Mouse (Mus musculus) c-Kit-positive CD71-positive TER-119-positive erythroid progenitor cells, embryonic 14.5 days (primary cell): ENCODE results near the gene Bicd2.
A peak's percentile ranks its signal among the peaks of the same experiment; 100 is the strongest.

Experiments used
- DNase-seq: peaks from one replicate; pipeline ENCODE4 v3.0.0-alpha.2; 2013; ENCODE audit warnings: low spot score

Bicd2 gene

GRCm38 (mm10) chr13:49341012-49341830 is at the start of gene Bicd2:
Gene Bicd2, plus strand, starts transcription at chr13:49341585.
- DNase-seq = peak; percentile 96

- DNase-seq = no peak
Observed at GRCm38 (mm10) chr13:49291949-49292348, 49.4 kb upstream of the Bicd2 start.

GRCm38 (mm10) chr13:49294108-49294507 is 47.3 kb upstream of the Bicd2 start:
- DNase-seq = no peak

DNA sequence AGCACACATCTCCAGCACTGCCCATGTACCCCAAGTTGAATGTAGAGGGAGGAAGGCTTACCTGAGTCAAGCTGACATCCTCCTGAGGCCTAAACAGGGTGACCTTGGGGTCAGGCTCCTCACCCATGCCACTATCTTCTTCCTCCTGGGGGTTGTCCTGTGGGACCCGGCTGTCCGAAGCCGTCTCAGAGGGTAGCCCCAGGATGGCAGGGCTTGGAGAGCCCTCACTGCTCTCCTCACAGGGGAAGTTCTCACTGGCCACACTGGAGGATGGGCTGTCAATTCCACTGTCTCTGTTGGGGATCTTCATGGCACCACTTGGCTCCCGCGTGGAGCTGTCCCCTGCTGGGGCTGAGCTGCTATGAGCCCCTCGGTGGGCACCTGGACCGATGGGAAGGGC is 45.1 kb upstream of the Bicd2 start:
- DNase-seq = no peak

GRCm38 (mm10) chr13:49298514-49299381 is 42.6 kb upstream of the Bicd2 start:
- DNase-seq = no peak

- DNase-seq = no peak
Observed at GRCm38 (mm10) chr13:49300771-49301170, 40.6 kb upstream of the Bicd2 start.

GRCm38 (mm10) chr13:49306771-49307310 is 34.5 kb upstream of the Bicd2 start:
- DNase-seq = no peak

DNA sequence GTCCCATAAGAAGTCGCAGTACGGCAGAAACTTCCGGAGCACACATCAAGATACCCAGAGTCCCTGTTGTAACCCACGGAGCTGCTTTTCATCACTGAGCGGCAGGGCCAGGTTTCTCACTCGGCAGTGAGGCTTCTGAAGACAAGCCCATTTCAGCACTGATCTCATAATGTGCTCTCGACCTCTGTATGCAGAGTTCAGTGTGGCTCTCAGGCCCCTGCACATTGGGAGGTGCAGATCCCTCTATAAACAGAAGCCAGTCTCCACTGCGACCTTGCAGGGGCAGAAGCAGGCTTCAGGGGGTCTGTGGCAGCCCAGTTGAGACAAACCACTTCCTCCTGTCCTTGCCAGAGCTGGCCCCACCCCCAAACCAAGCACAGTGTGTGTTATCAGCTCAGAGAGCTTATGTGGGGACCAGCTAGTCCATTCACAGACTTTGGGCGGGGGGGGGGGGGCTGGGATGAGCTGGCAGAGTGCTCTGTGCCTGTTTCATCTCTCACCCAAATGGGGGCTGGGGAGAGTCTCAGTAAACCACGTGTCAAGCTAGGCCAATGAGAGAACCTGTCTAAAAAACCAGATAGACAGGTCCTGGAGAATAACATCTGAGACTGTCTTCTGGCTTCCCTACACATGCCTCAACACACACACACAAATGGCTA is 33.9 kb upstream of the Bicd2 start:
- peak; percentile 23 for DNase-seq

DNA sequence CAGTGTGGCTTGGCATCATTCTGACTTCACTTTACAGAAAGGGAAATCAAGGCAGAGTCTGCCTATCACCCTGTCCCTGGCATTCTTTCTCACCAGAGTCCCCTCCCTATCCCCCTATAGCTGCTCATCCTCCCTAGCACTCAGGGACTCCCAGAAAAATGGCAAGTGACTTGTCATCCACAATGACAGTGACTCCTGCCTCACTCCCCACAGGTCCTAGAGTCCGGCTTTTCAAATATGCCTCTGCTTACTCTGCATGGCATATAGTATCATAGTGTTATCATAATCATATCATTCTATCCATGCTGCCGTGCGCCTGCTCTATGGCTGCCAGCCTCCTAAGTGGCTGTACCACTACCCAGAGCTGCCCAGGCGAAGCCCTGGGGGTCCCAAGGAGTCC is 33.2 kb upstream of the Bicd2 start:
- no peak for DNase-seq

DNA sequence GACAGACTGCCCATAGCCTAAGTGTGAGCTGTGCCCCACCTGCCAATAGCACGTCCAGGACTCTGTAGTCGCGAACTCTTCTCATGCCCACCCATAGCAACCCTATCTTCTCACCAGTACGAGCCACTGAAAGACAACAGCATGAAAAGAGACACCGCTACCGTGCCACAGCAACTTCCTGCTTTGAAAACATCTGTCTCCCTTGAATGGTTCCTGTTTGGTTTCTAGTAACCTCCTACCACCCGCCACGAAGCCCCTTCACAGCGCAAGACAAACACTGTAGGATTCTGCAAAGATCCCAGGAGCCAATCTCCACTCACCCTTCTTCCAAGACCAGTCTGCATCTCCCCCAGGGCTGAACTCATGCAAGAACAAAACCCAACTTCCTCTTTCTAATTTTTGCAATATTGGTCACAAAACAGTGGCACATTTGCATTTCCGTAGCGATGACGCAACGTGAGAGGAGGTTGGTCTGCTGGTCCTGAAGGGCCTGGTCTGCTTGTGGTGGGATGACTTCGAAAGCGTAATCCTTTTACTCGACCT is 32.5 kb upstream of the Bicd2 start:
- DNase-seq = peak; percentile 9

GRCm38 (mm10) chr13:49309501-49309900 is 31.9 kb upstream of the Bicd2 start:
- DNase-seq = no peak

GRCm38 (mm10) chr13:49311642-49312041 is 29.7 kb upstream of the Bicd2 start:
- no peak for DNase-seq

DNA sequence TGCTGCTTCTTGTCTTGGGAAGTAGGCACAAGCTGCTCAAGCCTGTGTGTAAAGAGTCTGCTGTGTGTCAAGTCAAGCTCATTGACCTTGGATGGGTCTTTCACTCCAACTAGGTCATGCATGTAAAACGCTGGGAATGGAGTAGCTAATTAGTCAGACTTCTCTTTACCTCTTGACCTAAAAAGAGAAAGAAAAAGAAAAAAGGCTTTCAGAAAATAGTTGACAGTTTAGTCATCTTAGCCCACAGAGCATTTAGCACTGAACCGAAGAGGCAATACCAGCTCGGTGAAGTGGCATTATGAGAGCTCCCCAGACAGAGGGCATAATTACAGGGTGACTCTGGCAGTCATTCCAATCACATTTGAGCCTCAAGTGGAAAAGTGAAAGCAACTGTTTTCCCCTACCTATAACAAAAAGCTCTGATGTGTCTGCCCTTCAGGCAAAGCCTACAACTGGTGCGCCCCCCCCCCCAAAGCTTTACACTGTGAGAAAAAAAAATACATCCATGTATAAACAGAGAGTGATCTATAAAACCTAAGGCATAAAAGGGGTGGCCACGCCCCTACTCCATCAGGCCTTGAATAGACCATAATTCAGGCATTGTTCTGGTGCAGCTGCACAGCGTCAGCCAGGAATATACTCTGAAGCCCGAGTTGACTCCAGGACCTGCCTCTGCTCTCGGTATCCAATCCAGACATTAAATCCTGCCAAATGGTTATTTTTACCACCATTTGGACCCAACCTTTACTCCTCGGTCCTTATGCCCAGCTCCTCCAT is 24.8 kb upstream of the Bicd2 start:
- no peak for DNase-seq

- no peak for DNase-seq
Observed at GRCm38 (mm10) chr13:49317508-49317907, 23.9 kb upstream of the Bicd2 start.

DNA sequence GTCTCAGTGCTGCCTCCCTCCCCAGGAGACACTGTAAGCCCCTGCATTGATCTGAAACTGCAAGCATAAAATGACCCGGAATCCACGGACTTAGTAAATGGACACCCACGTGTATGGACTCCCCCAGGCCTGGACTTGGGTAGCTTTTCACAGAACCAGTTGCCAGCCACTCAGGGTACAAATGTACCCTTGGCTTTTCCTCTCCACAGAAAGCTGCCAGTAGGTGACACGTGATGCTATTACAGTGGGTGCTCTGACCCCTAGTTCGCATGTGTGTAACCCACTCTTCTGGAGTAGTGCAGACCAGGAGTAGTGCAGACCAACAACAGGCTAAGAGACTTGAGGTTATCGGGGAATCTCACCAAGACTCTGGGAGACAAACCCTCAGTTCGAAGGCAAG is 23.5 kb upstream of the Bicd2 start:
- DNase-seq = no peak

DNA sequence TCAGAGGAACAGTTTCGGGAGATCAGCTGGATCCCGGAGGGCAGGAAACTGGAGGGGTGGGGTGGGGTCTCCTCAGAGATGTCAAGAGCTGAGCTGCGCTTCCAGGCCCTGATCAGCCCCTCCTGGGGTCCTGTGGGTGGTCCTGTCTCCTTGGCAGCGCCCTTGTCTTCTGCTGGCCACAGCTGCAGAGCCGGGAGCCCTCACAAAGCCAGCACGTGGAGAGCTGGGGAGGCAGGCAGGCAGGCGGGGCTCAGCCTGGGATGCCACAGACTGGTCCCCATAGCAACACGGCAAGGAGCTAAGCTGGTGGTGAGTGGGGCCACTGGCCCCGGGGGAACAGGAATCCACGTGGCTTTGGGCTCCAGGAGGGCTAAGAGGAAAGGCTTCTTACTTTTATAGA is 21.3 kb upstream of the Bicd2 start, which contains the start of gene Fgd3:
TSS of gene Fgd3 (minus strand) at position 272 of the 400 bp plus-strand sequence.
- no peak for DNase-seq

DNA sequence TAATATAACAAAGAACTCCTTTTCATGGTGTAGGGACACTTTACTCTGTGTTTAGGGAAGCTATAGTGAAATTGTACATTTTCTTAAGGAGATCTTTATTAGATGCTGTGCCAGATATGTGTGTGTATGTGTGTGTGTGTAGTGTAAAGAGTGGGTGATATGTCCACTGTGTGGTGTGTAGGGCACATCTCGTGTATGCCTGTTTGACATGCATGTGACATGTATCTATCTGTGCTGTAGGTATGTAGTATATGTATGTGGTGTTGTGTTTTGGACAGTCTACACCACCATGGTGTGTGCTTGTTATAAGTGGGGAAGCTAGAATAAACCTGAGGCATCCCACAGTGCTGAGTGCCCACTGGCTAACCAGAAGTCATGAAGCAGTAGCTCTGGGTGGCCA is 20.9 kb upstream of the Bicd2 start:
- DNase-seq = no peak

GRCm38 (mm10) chr13:49321452-49321851 is 19.9 kb upstream of the Bicd2 start:
- DNase-seq = no peak

GRCm38 (mm10) chr13:49322169-49322568 is 19.2 kb upstream of the Bicd2 start:
- DNase-seq = no peak

DNA sequence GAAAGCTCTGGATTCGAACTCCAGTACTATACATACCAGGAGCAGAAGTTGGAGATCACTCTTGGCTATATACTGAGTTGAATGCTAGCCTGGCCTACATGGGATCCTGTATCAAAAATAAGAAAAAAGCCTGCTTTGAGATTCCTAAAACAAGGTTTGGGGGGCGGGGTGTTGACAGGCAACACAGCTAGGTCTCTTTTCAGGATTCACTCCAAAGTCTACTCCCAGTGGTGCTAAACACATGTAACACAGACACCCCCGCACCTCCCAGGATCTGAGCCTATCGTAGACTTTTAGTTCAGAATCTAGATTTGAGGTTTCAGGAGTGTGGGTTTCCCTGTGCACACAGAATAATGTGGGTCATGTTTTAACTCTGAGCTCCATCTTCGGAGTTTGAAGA is 18.6 kb upstream of the Bicd2 start:
- no peak for DNase-seq

DNA sequence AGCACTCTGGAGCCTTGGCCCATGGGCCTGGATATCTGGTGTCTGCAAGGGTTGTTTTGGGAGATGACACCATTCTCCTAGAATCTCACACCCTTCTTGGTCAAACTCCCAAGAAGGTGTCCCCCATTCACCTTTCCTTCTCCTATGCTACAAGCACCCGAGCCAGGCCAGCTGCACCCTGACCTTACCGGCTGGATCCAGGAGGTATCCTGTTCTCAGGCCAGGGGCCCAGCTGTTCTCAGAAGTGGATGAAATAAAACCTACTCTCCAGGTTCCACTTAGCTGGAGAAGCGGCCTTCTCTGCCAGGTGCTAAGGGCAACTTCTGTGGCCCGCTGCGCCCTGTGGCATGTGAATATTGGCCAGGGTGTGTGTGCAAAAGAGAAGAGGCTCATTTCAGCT is 16.5 kb upstream of the Bicd2 start:
- DNase-seq = no peak
